Mouse (Mus musculus) olfactory bulb, adult 2 months (tissue): ENCODE data around the gene Uts2r. TPM values are rescaled to one million over a fixed set of nuclear protein-coding genes. Genes with fewer than 3 reads are reported as not detected.

Experiments used
- H3K27ac ChIP-seq: fragments of 200-500 bp; 2 replicates; pipeline ENCODE4 v1.5.1; 2012; ENCODE audit warnings: low read depth, low read length; ENCODE audit not compliant: insufficient read depth
- H3K4me1 ChIP-seq: fragments of 200-500 bp; 2 replicates; pipeline ENCODE4 v1.6.1; 2012; ENCODE audit warnings: low read length; ENCODE audit not compliant: control insufficient read depth, insufficient read depth
- H3K4me3 ChIP-seq: fragments of 200-500 bp; 2 replicates; pipeline ENCODE4 v1.5.1; 2012; ENCODE audit warnings: mild to moderate bottlenecking, low read depth, low read length, moderate library complexity; ENCODE audit not compliant: insufficient read depth
- CTCF ChIP-seq: fragments of 200-500 bp; IDR thresholded peaks from 2 replicates; pipeline ENCODE4 v1.5.1; 2012; ENCODE audit warnings: low read depth, mild to moderate bottlenecking, low read length, moderate library complexity; ENCODE audit not compliant: insufficient read depth
- POLR2A ChIP-seq: fragments of 200-500 bp; IDR thresholded peaks from 2 replicates; pipeline ENCODE4 v1.6.1; 2012; ENCODE audit warnings: mild to moderate bottlenecking, low read depth, low read length, moderate library complexity; ENCODE audit not compliant: insufficient read depth
- WGBS: fragments of 180-500 bp; shearing (Covaris S2); methylation state at CpG from one replicate; pipeline ENCODE4 v1.1.7; 2018; 5-methylcytosine and 5-hydroxymethylcytosine counted together
- polyA plus RNA-seq: library from polyadenylated mRNA; stranded (reverse); fragments of >200 nt; gene quantifications from 2 replicates; pipeline ENCODE4 v1.2.4, GENCODE M21; 2012; ENCODE audit warnings: low replicate concordance; ENCODE audit not compliant: missing spikeins, insufficient read depth, insufficient read length

The Uts2r gene
- polyA plus RNA-seq, 1 experiment, result not detected

- Histone ChIP-seq H3K4me1 (no peaks in the 10 kb centered on the region), H3K27ac (no peak overlapping the region), H3K4me3 (no peak overlapping the region)
- TF ChIP-seq POLR2A (no peak), CTCF (no peak)
- 89% methylated on average over 3 of the region's 3 CpGs for whole genome bisulfite sequencing
Measured at GRCm38 (mm10) chr11:121148193-121148592, 11.9 kb upstream of the Uts2r start.

GRCm38 (mm10) chr11:121154203-121154602 is 5.9 kb upstream of the Uts2r start:
- H3K4me3 ChIP-seq, result no peak overlapping the region
- 44% methylated on average over 4 of the region's 4 CpGs for WGBS
- no peak for TF ChIP-seq POLR2A
- TF ChIP-seq CTCF, result no peak
- peaks cover 8% of the 10 kb centered on the region for H3K4me1 ChIP-seq
- H3K27ac ChIP-seq, result no peak overlapping the region

GRCm38 (mm10) chr11:121156411-121156891 is 3.6 kb upstream of the Uts2r start:
- peak overlapping the region; percentile 24 for H3K4me3 ChIP-seq
- peaks cover 8% of the 10 kb centered on the region for H3K4me1 ChIP-seq
- no peak overlapping the region for H3K27ac ChIP-seq
- 2% methylated on average over 45 of the region's 45 CpGs for WGBS
- TF ChIP-seq POLR2A (no peak), CTCF (no peak)

GRCm38 (mm10) chr11:121160636-121161346 is 720 bp downstream of the Uts2r start:
- H3K4me1 ChIP-seq, result peaks cover 8% of the 10 kb centered on the region
- no peak overlapping the region for H3K27ac ChIP-seq
- H3K4me3 ChIP-seq, result no peak overlapping the region
- WGBS, result 93% methylated on average over 26 of the region's 26 CpGs
- TF ChIP-seq CTCF, result no peak
- TF ChIP-seq POLR2A, result no peak

- whole genome bisulfite sequencing, result 86% methylated on average over 4 of the region's 4 CpGs
- Histone ChIP-seq H3K4me1 (no peaks in the 10 kb centered on the region), H3K27ac (no peak overlapping the region)
Measured at GRCm38 (mm10) chr11:121163751-121164150, 3.7 kb downstream of the Uts2r start.

GRCm38 (mm10) chr11:121173203-121173602 is 13.1 kb downstream of the Uts2r start:
- H3K4me3 ChIP-seq, result no peak overlapping the region
- TF ChIP-seq POLR2A, result no peak
- no peak for TF ChIP-seq CTCF
- no peak overlapping the region for H3K27ac ChIP-seq
- H3K4me1 ChIP-seq, result peaks cover 4% of the 10 kb centered on the region; the same call in 1 of the 2 replicates
- 81% methylated on average over 5 of the region's 5 CpGs for WGBS

More at GRCm38 (mm10) chr11:121163751-121164150, 3.7 kb downstream of the Uts2r start:
- H3K4me3 ChIP-seq, result no peak overlapping the region
- TF ChIP-seq POLR2A, result no peak

- Histone ChIP-seq H3K4me3 (no peak overlapping the region), H3K27ac (no peak overlapping the region), H3K4me1 (peaks cover 4% of the 10 kb centered on the region; the same call in 1 of the 2 replicates)
- 66% methylated on average over 3 of the region's 3 CpGs for WGBS
- no peak for TF ChIP-seq CTCF
- no peak for TF ChIP-seq POLR2A
Measured at GRCm38 (mm10) chr11:121174234-121174633, 14.2 kb downstream of the Uts2r start.

GRCm38 (mm10) chr11:121176285-121177270 is 16.5 kb downstream of the Uts2r start:
- Histone ChIP-seq H3K4me1 (peaks cover 4% of the 10 kb centered on the region; the same call in 1 of the 2 replicates), H3K4me3 (no peak overlapping the region), H3K27ac (no peak overlapping the region)
- 67% methylated on average over 12 of the region's 12 CpGs for WGBS
- TF ChIP-seq CTCF, result peak; percentile 33; the same call in 1 of the 2 replicates
- TF ChIP-seq POLR2A, result no peak
